Mouse (Mus musculus): ENCODE data around the gene Syngap1.
"Not testable (repeated sequence)": the region's sequence is repeated elsewhere in the genome, so short reads cannot be mapped to it uniquely, and the experiment has no call there.

The Syngap1 gene

GRCm38 (mm10) chr17:26953726-26954125 is 12.7 kb downstream of the Syngap1 start:
- no peak for DNase-seq (ENCODE audit: inconsistent ontology term)

GRCm38 (mm10) chr17:26956309-26956708 is 15.3 kb downstream of the Syngap1 start:
- DNase-seq (ENCODE audit: inconsistent ontology term): no peak

- DNase-seq (ENCODE audit: inconsistent ontology term): no peak
These were observed 15.8 kb downstream of the Syngap1 start for GRCm38 (mm10) chr17:26956895-26957294.

GRCm38 (mm10) chr17:26957872-26958271 is 16.8 kb downstream of the Syngap1 start:
- DNase-seq (ENCODE audit: inconsistent ontology term): no peak

GRCm38 (mm10) chr17:26958880-26959279 is 17.8 kb downstream of the Syngap1 start:
- no peak for DNase-seq (ENCODE audit: inconsistent ontology term)

GRCm38 (mm10) chr17:26959815-26960214 is 18.8 kb downstream of the Syngap1 start:
- DNase-seq (ENCODE audit: inconsistent ontology term): no peak

- no peak for DNase-seq (ENCODE audit: inconsistent ontology term)
These were observed 20.7 kb downstream of the Syngap1 start for GRCm38 (mm10) chr17:26961572-26962240.

- DNase-seq (ENCODE audit: inconsistent ontology term): no peak
These were observed 25.9 kb downstream of the Syngap1 start for GRCm38 (mm10) chr17:26966993-26967392.

GRCm38 (mm10) chr17:26967477-26967876 is 26.4 kb downstream of the Syngap1 start:
- DNase-seq (ENCODE audit: inconsistent ontology term): no peak

GRCm38 (mm10) chr17:26968200-26968611 is 27.2 kb downstream of the Syngap1 start:
- no peak for DNase-seq (ENCODE audit: inconsistent ontology term)

- no peak for DNase-seq (ENCODE audit: inconsistent ontology term)
These were observed 28.2 kb downstream of the Syngap1 start for GRCm38 (mm10) chr17:26969257-26969656.

- no peak for DNase-seq (ENCODE audit: inconsistent ontology term)
These were observed 29.2 kb downstream of the Syngap1 start for GRCm38 (mm10) chr17:26970221-26970620.

- DNase-seq (ENCODE audit: inconsistent ontology term): no peak
These were observed 30.3 kb downstream of the Syngap1 start for GRCm38 (mm10) chr17:26971247-26971905.

- no peak for DNase-seq (ENCODE audit: inconsistent ontology term)
These were observed 31.1 kb downstream of the Syngap1 start for GRCm38 (mm10) chr17:26972107-26972506.

GRCm38 (mm10) chr17:26972703-26973574 is 31.9 kb downstream of the Syngap1 start, which contains the start of gene Zbtb9:
Gene Zbtb9, plus strand, starts transcription at chr17:26973167.
- DNase-seq (ENCODE audit: inconsistent ontology term): peak; percentile 98

- DNase-seq (ENCODE audit: inconsistent ontology term): no peak
These were observed 33.5 kb downstream of the Syngap1 start for GRCm38 (mm10) chr17:26974547-26974946.

- DNase-seq (ENCODE audit: inconsistent ontology term): no peak
These were observed 34.4 kb downstream of the Syngap1 start for GRCm38 (mm10) chr17:26975415-26975814.

- not testable (repeated sequence) for DNase-seq (ENCODE audit: inconsistent ontology term)
These were observed 36.3 kb downstream of the Syngap1 start for GRCm38 (mm10) chr17:26977354-26977753.

GRCm38 (mm10) chr17:26979426-26979825 is 38.4 kb downstream of the Syngap1 start:
- DNase-seq (ENCODE audit: inconsistent ontology term): no peak

- DNase-seq (ENCODE audit: inconsistent ontology term): no peak
These were observed 40.0 kb downstream of the Syngap1 start for GRCm38 (mm10) chr17:26981050-26981449.

- DNase-seq (ENCODE audit: inconsistent ontology term): no peak
These were observed 42.3 kb downstream of the Syngap1 start for GRCm38 (mm10) chr17:26983382-26983781.

- no peak for DNase-seq (ENCODE audit: inconsistent ontology term)
These were observed 44.6 kb downstream of the Syngap1 start for GRCm38 (mm10) chr17:26985503-26986179.
